ENCODE assay signal across 23 mouse cellular contexts in the genomic region with DNA sequence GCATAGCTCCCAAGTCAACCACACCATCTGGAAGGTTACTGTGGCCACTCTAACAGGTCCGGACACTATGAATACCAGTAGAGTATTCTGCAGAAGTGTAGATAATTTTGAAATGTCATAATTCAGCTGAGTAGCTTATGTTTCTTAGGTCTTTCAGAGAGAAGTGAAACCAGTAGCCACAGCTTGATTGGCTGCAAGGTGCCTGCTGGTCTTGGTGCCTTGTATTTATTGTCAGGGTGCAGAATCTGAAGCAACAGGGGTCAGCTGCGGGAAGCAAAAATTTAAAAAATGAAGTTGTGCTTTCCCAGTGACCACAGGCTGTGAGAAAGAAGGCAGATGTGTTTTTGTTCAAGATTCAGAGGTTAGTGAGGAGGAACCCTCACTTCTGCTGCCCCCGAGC. TPM values are rescaled to one million over a fixed set of nuclear protein-coding genes. Genes with fewer than 3 reads are reported as not detected.
DNase-seq lines count a peak whose midpoint lies in the region; TF ChIP-seq lines count a peak whose summit lies in the region.
"Had no signal": no experiment of that assay in that cellular context is flagged by ENCODE, and none has a peak within 500 bp of the region (broad histone marks: within the 10 kb centered on the region; RNA-seq: fewer than 3 reads in every experiment).

No protein-coding gene starts in this region.

- TF ChIP-seq POLR2A in spleen, adult 2 months (IDR thresholded peaks at IDR 0.05; ENCODE audit: low read depth, low read length): no peak

- H3K79me2 ChIP-seq in macrophage (ENCODE audit: inconsistent target): no peaks in the 10 kb centered on the region

- H3K4me3 ChIP-seq in spleen, adult 2 months (ENCODE audit: extremely low read depth, insufficient read depth, insufficient read length): no peak overlapping the region
- H3K4me3 ChIP-seq in macrophage (ENCODE audit: inconsistent target): no peak overlapping the region
- H3K4me3 ChIP-seq: forebrain, embryonic 15.5 days; intestine, embryonic 15.5 days; limb, embryonic 15.5 days; midbrain, embryonic 12.5 days; neural tube, embryonic 13.5 days had no signal

- peak; percentile 11 to 47 for DNase-seq in heart, adult 9 months (ENCODE audit: low spot score in 2 of 2)
- no peak for DNase-seq in heart, postnatal 10 days
- DNase-seq in spleen, adult 2 months (ENCODE audit: low read depth in 1 of 2, low spot score in 2 of 2): peak in 1 of 2 experiments; percentile 31
- no peak for DNase-seq in spleen, adult 18-20 months
- DNase-seq in splenic B cell, adult 2 months (ENCODE audit: low read depth, low spot score): peak; percentile 51
- no peak for DNase-seq in left cerebral cortex, postnatal 14 days (ENCODE audit: low spot score in 2 of 2)
- DNase-seq in adrenal gland, postnatal 4 days (ENCODE audit: low spot score in 2 of 2): no peak
- DNase-seq: cerebellum, postnatal 14 days; embryo, embryonic 11 days; gastrocnemius, postnatal 25 days; heart, postnatal 14 days; kidney, postnatal 14 days; lung, adult 2 months; right cerebral cortex, postnatal 14 days had no signal

- TF ChIP-seq CTCF in spleen, adult 2 months (IDR thresholded peaks at IDR 0.05; ENCODE audit: extremely low read depth, insufficient read depth, insufficient read length, insufficient replicate concordance): no peak

- H3K4me1 ChIP-seq in spleen, adult 2 months (ENCODE audit: control insufficient read depth, insufficient read depth, insufficient read length): peaks cover 9% of the 10 kb centered on the region
- H3K4me1 ChIP-seq: forebrain, embryonic 15.5 days; midbrain, embryonic 12.5 days; neural tube, embryonic 13.5 days had no signal

- WGBS in spleen, adult 2 months: 38% methylated on average over 3 of the region's 3 CpGs
- WGBS in macrophage (ENCODE audit: missing documents): 12% methylated on average over 3 of the region's 3 CpGs

- peak overlapping the region; percentile 44 for H3K27ac ChIP-seq in spleen, adult 2 months (ENCODE audit: insufficient read depth, low read length)
- peak overlapping the region; percentile 19 for H3K27ac ChIP-seq in macrophage
- H3K27ac ChIP-seq: forebrain, embryonic 15.5 days; hindbrain, embryonic 14.5 days; intestine, embryonic 15.5 days; limb, embryonic 15.5 days; midbrain, embryonic 12.5 days; neural tube, embryonic 13.5 days had no signal

- H3K27me3 ChIP-seq in spleen, adult 2 months (ENCODE audit: control insufficient read depth, insufficient read depth, low read length): no peaks in the 10 kb centered on the region
- H3K27me3 ChIP-seq in splenic B cell, adult 2 months (ENCODE audit: control insufficient read depth, insufficient read depth, low read length, poor library complexity, severe bottlenecking): no peaks in the 10 kb centered on the region
- H3K27me3 ChIP-seq: CH12.LX; forebrain, embryonic 15.5 days; intestine, embryonic 15.5 days; limb, embryonic 15.5 days; midbrain, embryonic 12.5 days; neural tube, embryonic 13.5 days had no signal

- intact Hi-C loops in heart, postnatal 10 days (cut with DNase I): no loop called here
- intact Hi-C loops in left cerebral cortex, postnatal 14 days (cut with DNase I): no loop called here

- H3K36me3 ChIP-seq in spleen, adult 2 months (ENCODE audit: control insufficient read depth, insufficient read depth, low read length): no peaks in the 10 kb centered on the region
- H3K36me3 ChIP-seq in macrophage (ENCODE audit: inconsistent target): no peaks in the 10 kb centered on the region
- no peaks in the 10 kb centered on the region for H3K36me3 ChIP-seq in splenic B cell, adult 2 months (ENCODE audit: control insufficient read depth, insufficient read depth, low read length, poor library complexity, severe bottlenecking)
- H3K36me3 ChIP-seq: forebrain, embryonic 15.5 days; intestine, embryonic 15.5 days; limb, embryonic 15.5 days; midbrain, embryonic 12.5 days; neural tube, embryonic 13.5 days had no signal

RNA-seq across cellular contexts. Expression of gene Stard5, which starts 15.5 kb away (rescaled TPM):
- total RNA-seq in heart, postnatal 10 days (2021): 10 to 100 TPM; 19.5 to 22.9 TPM
- polyA plus RNA-seq in spleen, adult 2 months (2012; rRNA removed): 15.6 and 18.4 TPM in 2 replicates
- total RNA-seq in macrophage (2018; cell fraction: chromatin; rRNA removed): 100 to 1,000 TPM in 3 of 26 experiments, 10 to 100 TPM in 23; 43.6 to 155 (median 65.3) TPM
- total RNA-seq in macrophage (2018; cell fraction: cytosol; rRNA removed): 10 to 100 TPM; 24.2 to 49.4 (median 32.9) TPM
- total RNA-seq in macrophage (2018; cell fraction: nucleus; rRNA removed): 100 to 1,000 TPM in 2 of 26 experiments, 10 to 100 TPM in 24; 38.4 to 155 (median 62.9) TPM
- 28.1 to 48.0 TPM (median 29.5 TPM) in 3 replicates for polyA plus RNA-seq in macrophage (2018)
- 10 to 100 TPM in 1 of 2 experiments, 1 to 10 TPM in 1; 7.3 to 10.4 TPM for total RNA-seq in left cerebral cortex, postnatal 14 days (2021)
- total RNA-seq in adrenal gland, postnatal 4 days (2021): 10 to 100 TPM; 28.3 to 28.9 TPM

RNA-seq across cellular contexts. Expression of gene Tmc3, which starts 31.5 kb away (rescaled TPM):
- 1 to 10 TPM; 1.8 to 1.9 TPM for total RNA-seq in heart, postnatal 10 days (2021)
- polyA plus RNA-seq in spleen, adult 2 months (2012; rRNA removed): 0.74 and 0.77 TPM in 2 replicates
- 1 to 10 TPM in 2 of 26 experiments, under 1 TPM in 18, not detected in 6; 0.13 to 2.8 (median 0.36) TPM for total RNA-seq in macrophage (2018; cell fraction: chromatin; rRNA removed)
- total RNA-seq in macrophage (2018; cell fraction: cytosol; rRNA removed): under 1 TPM in 17 of 26 experiments, not detected in 9; under 0.01 to 0.22 (median 0.04) TPM
- total RNA-seq in macrophage (2018; cell fraction: nucleus; rRNA removed): 1 to 10 TPM in 1 of 26 experiments, under 1 TPM in 19, not detected in 6; 0.10 to 1.2 (median 0.37) TPM
- polyA plus RNA-seq in macrophage (2018): not detected in 3 replicates
- total RNA-seq in left cerebral cortex, postnatal 14 days (2021): under 1 TPM; 0.06 to 0.29 TPM
- 1 to 10 TPM; 1.0 to 1.8 TPM for total RNA-seq in adrenal gland, postnatal 4 days (2021)
- total RNA-seq: MEL had no signal

Comparison
In these comparisons a context has a peak if more than half of its experiments do, and no peak if none do; other contexts are left out.
1. DNase-seq: peak in heart, adult 9 months (2 of 2) and splenic B cell, adult 2 months (single experiment); none in heart, postnatal 10 days (0 of 2), spleen, adult 18-20 months (0 of 2), left cerebral cortex, postnatal 14 days (0 of 2) and adrenal gland, postnatal 4 days (0 of 2).